ENCODE assay signal across 16 mouse cellular contexts in genomic region chr3:88230262-88231047, GRCm38 (mm10). TPM values are rescaled to one million over a fixed set of nuclear protein-coding genes. Genes with fewer than 3 reads are reported as not detected.
DNase-seq lines count a peak whose midpoint lies in the region; ATAC-seq and TF ChIP-seq lines count a peak whose summit lies in the region.
"Had no signal": no experiment of that assay in that cellular context is flagged by ENCODE, and none has a peak within 500 bp of the region (broad histone marks: within the 10 kb centered on the region; RNA-seq: fewer than 3 reads in every experiment).

No protein-coding gene starts in this region.

- H3K27me3 ChIP-seq in cerebellum, adult 2 months (ENCODE audit: control insufficient read depth, insufficient read depth, low read length), result no peaks in the 10 kb centered on the region
- H3K27me3 ChIP-seq in midbrain, embryonic 11.5 days (ENCODE audit: control insufficient read depth, insufficient read depth, low read length), result peaks cover 75% of the 10 kb centered on the region
- H3K27me3 ChIP-seq in heart, embryonic 12.5 days (replicated peaks), result peaks cover 81% of the 10 kb centered on the region

- TF ChIP-seq CTCF in cerebellum, adult 2 months (IDR thresholded peaks at IDR 0.05; ENCODE audit: borderline replicate concordance, insufficient read depth, low read depth, low read length), result no peak

- H3K27ac ChIP-seq in cerebellum, adult 2 months (ENCODE audit: insufficient read depth, low read length), result peak overlapping the region; percentile 10
- peak overlapping the region; percentile 33 for H3K27ac ChIP-seq in midbrain, embryonic 11.5 days (ENCODE audit: low read depth, low read length)
- no peak overlapping the region for H3K27ac ChIP-seq in heart, embryonic 12.5 days (ENCODE audit: poor library complexity, severe bottlenecking)
- H3K27ac ChIP-seq: stomach, postnatal 0 days had no signal

- WGBS in cerebellum, adult 2 months, result 46% methylated on average over 17 of the region's 17 CpGs
- WGBS in midbrain, embryonic 11.5 days, result 47% methylated on average over 17 of the region's 17 CpGs
- WGBS in heart, embryonic 12.5 days, result 45% methylated on average over 17 of the region's 17 CpGs

- H3K9me3 ChIP-seq in midbrain, embryonic 11.5 days (ENCODE audit: control insufficient read depth, low read length), result no peaks in the 10 kb centered on the region
- no peaks in the 10 kb centered on the region for H3K9me3 ChIP-seq in heart, embryonic 12.5 days (replicated peaks)
- H3K9me3 ChIP-seq: G1E had no signal

- peak; percentile 1; the same call in 1 of the 2 replicates for ATAC-seq in midbrain, embryonic 11.5 days (ENCODE audit: low FRiP score)
- ATAC-seq in heart, embryonic 12.5 days (ENCODE audit: insufficient number of reproducible peaks, low FRiP score), result no peak

- H3K4me1 ChIP-seq in cerebellum, adult 2 months (ENCODE audit: control insufficient read depth, insufficient read depth, low read length), result peaks cover 65% of the 10 kb centered on the region
- peaks cover 32% of the 10 kb centered on the region for H3K4me1 ChIP-seq in midbrain, embryonic 11.5 days (ENCODE audit: control insufficient read depth, insufficient read depth, low read length)
- no peaks in the 10 kb centered on the region for H3K4me1 ChIP-seq in heart, embryonic 12.5 days (replicated peaks)

- no peak overlapping the region for H3K4me2 ChIP-seq in midbrain, embryonic 11.5 days
- H3K4me2 ChIP-seq in heart, embryonic 12.5 days, result no peak overlapping the region

- no peak for TF ChIP-seq POLR2A in cerebellum, adult 2 months (IDR thresholded peaks at IDR 0.05; ENCODE audit: borderline replicate concordance, insufficient read depth, low read length)

- H3K36me3 ChIP-seq in midbrain, embryonic 11.5 days (ENCODE audit: control insufficient read depth, insufficient read depth, low read length), result peaks cover 5% of the 10 kb centered on the region; the same call in 1 of the 2 replicates
- no peaks in the 10 kb centered on the region for H3K36me3 ChIP-seq in heart, embryonic 12.5 days
- H3K36me3 ChIP-seq: G1E had no signal

- no peak overlapping the region; the same call in 1 of the 2 replicates for H3K9ac ChIP-seq in midbrain, embryonic 11.5 days (ENCODE audit: low read length)
- H3K9ac ChIP-seq in heart, embryonic 12.5 days, result no peak overlapping the region

- DNase-seq in cerebellum, adult 2 months, result no peak
- no peak for DNase-seq in cerebellum, postnatal 36 days
- DNase-seq in retina, postnatal 1 day, result peak; percentile 60
- DNase-seq in retina, embryonic 14.5 days (ENCODE audit: low spot score), result no peak
- no peak for DNase-seq in midbrain, embryonic 11.5 days (ENCODE audit: low spot score, missing footprints)
- no peak for DNase-seq in urinary bladder, postnatal 25 days (ENCODE audit: low spot score)
- DNase-seq in ovary, postnatal 10 days (ENCODE audit: low spot score), result no peak
- DNase-seq: cerebellum, adult 9-10 months; gastrocnemius, postnatal 10 days; heart, postnatal 14 days; liver; lung, postnatal 14 days had no signal

- H3K4me3 ChIP-seq in cerebellum, adult 2 months (replicated peaks; ENCODE audit: insufficient read depth, low read depth, low read length), result no peak overlapping the region
- H3K4me3 ChIP-seq in midbrain, embryonic 11.5 days (ENCODE audit: low read depth, low read length), result no peak overlapping the region
- no peak overlapping the region for H3K4me3 ChIP-seq in heart, embryonic 12.5 days

RNA-seq across cellular contexts. Expression of gene Rhbg, which starts 24.1 kb away (rescaled TPM):
- 0.08 and 0.17 TPM in 2 replicates for polyA plus RNA-seq in cerebellum, adult 2 months (2012; rRNA removed)
- 0.15 TPM in 1 of 2 replicates, not detected in the other for polyA plus RNA-seq in midbrain, embryonic 11.5 days (2014; fragmentation: Nextera tagmentation; extraction: Ambion mirVana)
- 0.19 TPM in 1 of 2 replicates, not detected in the other for polyA plus RNA-seq in heart, embryonic 12.5 days (2016; fragmentation: Nextera tagmentation; extraction: Ambion mirVana)
- polyA plus RNA-seq: G1E had no signal

RNA-seq across cellular contexts. Expression of gene Gm38392, which starts 56.6 kb away (rescaled TPM):
- 0.10 TPM in 1 of 2 replicates, not detected in the other for polyA plus RNA-seq in cerebellum, adult 2 months (2012; rRNA removed)
- polyA plus RNA-seq in midbrain, embryonic 11.5 days (2014; fragmentation: Nextera tagmentation; extraction: Ambion mirVana), result 0.11 TPM in 1 of 2 replicates, not detected in the other
- not detected in 2 replicates for polyA plus RNA-seq in heart, embryonic 12.5 days (2016; fragmentation: Nextera tagmentation; extraction: Ambion mirVana)
- polyA plus RNA-seq: embryonic facial prominence, embryonic 14.5 days; G1E had no signal
